Mouse (Mus musculus) erythroblast, embryonic 14.5 days (primary cell): ENCODE results near the gene Pjvk.

Experiments used
- GATA1 ChIP-seq: IDR thresholded peaks from 2 replicates; pipeline ENCODE4 v1.6.1; 2012; ENCODE audit warnings: low read length, inconsistent platforms, mixed read lengths
- TAL1 ChIP-seq: IDR thresholded peaks from 3 replicates; pipeline ENCODE4 v1.6.1; 2012; ENCODE audit warnings: low read length, inconsistent platforms, mixed read lengths

DNA sequence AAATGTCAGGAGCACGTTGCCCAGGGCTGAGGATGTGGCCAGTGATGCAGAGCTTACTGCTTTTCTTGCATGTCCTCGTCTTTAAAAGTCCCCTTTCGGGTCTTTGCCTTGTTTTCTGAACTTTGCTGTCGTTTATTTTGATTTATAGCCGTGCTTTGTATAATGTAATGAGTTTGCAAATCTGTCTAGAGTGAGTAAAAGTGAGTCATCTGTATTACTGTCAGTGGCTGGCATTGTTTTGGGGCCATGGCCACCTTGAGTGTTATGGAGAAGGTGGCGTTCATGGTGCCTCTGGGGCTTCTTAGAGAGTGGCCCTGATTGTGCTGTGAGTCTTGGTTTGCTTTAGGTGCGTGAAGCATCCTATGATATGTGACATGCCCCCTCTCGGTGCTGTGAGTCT is 34.0 kb downstream of the Pjvk start:
- TF ChIP-seq TAL1 (no peak), GATA1 (no peak)
